Mouse (Mus musculus): ENCODE results near the gene Rbfox1. TPM values are rescaled to one million over a fixed set of nuclear protein-coding genes. Genes with fewer than 3 reads are reported as not detected.

The Rbfox1 gene
- polyA plus RNA-seq, 1 experiment from 2014 or later, result 0.57 TPM

GRCm38 (mm10) chr16:7345298-7345697 lies 1460.1 kb downstream of the Rbfox1 start:
- Histone ChIP-seq H3K4me3 (ENCODE audit: low read depth, low read length) (no peak overlapping the region), H3K36me3 (ENCODE audit: insufficient read depth) (no peaks in the 10 kb centered on the region), H3K9me3 (ENCODE audit: low read depth, low read length) (no peaks in the 10 kb centered on the region), H3K4me2 (no peak overlapping the region), H3K27ac (ENCODE audit: low read depth) (no peak overlapping the region), H3K27me3 (ENCODE audit: insufficient read depth, low read length) (no peaks in the 10 kb centered on the region), H3K4me1 (ENCODE audit: insufficient read depth) (no peaks in the 10 kb centered on the region), H3K9ac (no peak overlapping the region)
- DNase-seq (no peak), ATAC-seq (ENCODE audit: insufficient read depth) (no peak)
- TF ChIP-seq CTCF (IDR thresholded peaks at IDR 0.05; ENCODE audit: low read depth), result no peak
- WGBS, result 37% methylated on average over 3 of the region's 3 CpGs

DNA sequence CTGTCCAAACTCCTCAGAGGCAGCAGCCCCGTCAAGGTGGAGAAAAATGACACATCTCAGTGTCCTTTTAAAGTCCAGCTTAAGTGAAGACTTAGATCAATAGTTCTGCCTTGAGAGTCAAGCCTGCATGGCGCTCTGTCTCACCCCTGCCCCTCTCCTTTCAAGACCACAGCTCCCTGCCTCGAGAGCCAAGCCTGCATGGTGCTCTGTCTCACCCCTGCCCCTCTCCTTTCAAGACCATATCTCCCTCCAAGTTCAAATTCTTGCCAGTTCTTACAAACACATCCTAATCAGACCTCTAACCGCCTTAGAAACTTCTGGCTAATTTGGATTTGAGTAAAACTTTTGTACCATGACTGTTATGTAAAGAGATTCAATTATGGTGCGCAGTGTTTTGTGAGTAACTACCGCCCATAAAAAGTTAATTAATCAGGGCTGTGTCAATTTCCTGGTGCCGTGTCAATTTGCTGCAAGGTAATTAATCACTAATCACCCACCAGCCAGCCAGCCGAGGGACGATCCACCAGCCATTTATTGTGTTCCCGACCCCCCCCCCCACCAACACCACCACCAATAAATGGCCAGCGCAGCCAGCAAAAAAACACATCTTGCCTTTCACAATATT lies 1461.0 kb downstream of the Rbfox1 start:
- DNase-seq (no peak), ATAC-seq (ENCODE audit: insufficient read depth) (no peak)
- TF ChIP-seq CTCF (IDR thresholded peaks at IDR 0.05; ENCODE audit: low read depth), result no peak
- H3K27ac ChIP-seq (ENCODE audit: low read depth), result no peak overlapping the region
- no peaks in the 10 kb centered on the region for H3K27me3 ChIP-seq (ENCODE audit: insufficient read depth, low read length)
- H3K4me1 ChIP-seq (ENCODE audit: insufficient read depth), result no peaks in the 10 kb centered on the region
- H3K4me2 ChIP-seq, result no peak overlapping the region
- no peaks in the 10 kb centered on the region for H3K36me3 ChIP-seq (ENCODE audit: insufficient read depth)
- no peak overlapping the region for H3K4me3 ChIP-seq (ENCODE audit: low read depth, low read length)
- no peaks in the 10 kb centered on the region for H3K9me3 ChIP-seq (ENCODE audit: low read depth, low read length)
- H3K9ac ChIP-seq, result no peak overlapping the region
- 59% methylated on average over 11 of the region's 11 CpGs for WGBS

DNA sequence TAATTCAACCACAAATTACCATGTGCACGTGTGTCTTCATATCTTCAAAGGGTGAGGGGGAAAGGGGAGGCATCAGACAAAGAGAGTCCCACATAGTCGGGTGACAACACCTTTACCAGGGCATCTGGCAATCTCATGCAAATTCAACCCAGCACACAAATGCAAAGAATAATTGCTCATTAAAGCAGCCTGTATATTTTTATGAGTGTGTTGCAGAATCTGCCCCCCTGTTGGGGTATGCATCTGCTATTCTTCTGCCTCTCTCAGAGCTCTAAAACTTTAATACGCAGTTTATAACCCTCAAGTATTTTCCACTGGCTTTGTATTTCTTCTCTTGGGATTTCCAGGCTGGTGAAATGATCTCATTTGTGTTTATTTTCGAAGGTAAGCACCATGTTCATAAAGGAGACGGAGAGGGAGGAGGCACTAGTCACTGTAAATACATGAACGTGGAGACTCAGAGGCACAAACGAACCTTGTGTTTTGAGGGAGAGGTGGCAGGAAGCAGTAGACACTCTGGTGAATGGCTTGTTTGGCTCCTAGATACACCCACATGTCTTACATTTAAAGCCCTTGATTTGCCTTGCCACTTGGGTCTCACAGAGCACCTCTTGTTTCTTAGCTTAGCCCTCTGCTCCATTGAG lies 1462.5 kb downstream of the Rbfox1 start:
- 62% methylated on average over 7 of the region's 7 CpGs for WGBS
- Histone ChIP-seq H3K36me3 (ENCODE audit: insufficient read depth) (no peaks in the 10 kb centered on the region), H3K9me3 (ENCODE audit: low read depth, low read length) (no peaks in the 10 kb centered on the region), H3K27me3 (ENCODE audit: insufficient read depth, low read length) (no peaks in the 10 kb centered on the region), H3K4me2 (no peak overlapping the region), H3K4me3 (ENCODE audit: low read depth, low read length) (no peak overlapping the region), H3K27ac (ENCODE audit: low read depth) (no peak overlapping the region), H3K9ac (no peak overlapping the region), H3K4me1 (ENCODE audit: insufficient read depth) (no peaks in the 10 kb centered on the region)
- ATAC-seq (ENCODE audit: insufficient read depth), result no peak
- DNase-seq, result no peak
- no peak for TF ChIP-seq CTCF (IDR thresholded peaks at IDR 0.05; ENCODE audit: low read depth)

DNA sequence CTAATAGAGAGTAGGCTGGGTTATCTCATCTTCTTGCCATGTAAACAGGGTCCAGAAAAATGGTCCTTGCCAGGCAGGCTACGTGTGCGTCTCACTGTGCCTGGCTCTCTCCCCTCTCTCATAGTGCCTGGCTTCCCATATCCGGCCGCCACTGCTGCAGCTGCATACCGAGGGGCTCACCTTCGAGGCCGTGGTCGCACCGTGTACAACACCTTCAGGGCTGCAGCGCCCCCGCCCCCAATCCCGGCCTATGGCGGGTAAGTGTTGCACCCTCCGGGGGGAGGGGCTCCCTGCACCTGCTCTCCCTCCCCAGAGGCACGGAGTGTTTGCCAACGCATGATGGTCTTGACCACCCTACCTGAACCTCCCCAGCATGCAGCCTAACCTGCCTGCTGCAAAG lies 1467.7 kb downstream of the Rbfox1 start:
- no peak for DNase-seq
- H3K27me3 ChIP-seq (ENCODE audit: insufficient read depth, low read length), result no peaks in the 10 kb centered on the region
- peak overlapping the region; percentile 2; the same call in 1 of the 2 replicates for H3K4me2 ChIP-seq
- no peaks in the 10 kb centered on the region for H3K4me1 ChIP-seq (ENCODE audit: insufficient read depth)
- H3K4me3 ChIP-seq (ENCODE audit: low read depth, low read length), result no peak overlapping the region
- no peak for TF ChIP-seq CTCF (IDR thresholded peaks at IDR 0.05; ENCODE audit: low read depth)
- H3K9me3 ChIP-seq (ENCODE audit: low read depth, low read length), result no peaks in the 10 kb centered on the region
- WGBS, result 39% methylated on average over 16 of the region's 16 CpGs
- ATAC-seq (ENCODE audit: insufficient read depth), result peak; percentile 21; the same call in 1 of the 2 replicates
- H3K27ac ChIP-seq (ENCODE audit: low read depth), result no peak overlapping the region
- H3K9ac ChIP-seq, result no peak overlapping the region
- H3K36me3 ChIP-seq (ENCODE audit: insufficient read depth), result no peaks in the 10 kb centered on the region

DNA sequence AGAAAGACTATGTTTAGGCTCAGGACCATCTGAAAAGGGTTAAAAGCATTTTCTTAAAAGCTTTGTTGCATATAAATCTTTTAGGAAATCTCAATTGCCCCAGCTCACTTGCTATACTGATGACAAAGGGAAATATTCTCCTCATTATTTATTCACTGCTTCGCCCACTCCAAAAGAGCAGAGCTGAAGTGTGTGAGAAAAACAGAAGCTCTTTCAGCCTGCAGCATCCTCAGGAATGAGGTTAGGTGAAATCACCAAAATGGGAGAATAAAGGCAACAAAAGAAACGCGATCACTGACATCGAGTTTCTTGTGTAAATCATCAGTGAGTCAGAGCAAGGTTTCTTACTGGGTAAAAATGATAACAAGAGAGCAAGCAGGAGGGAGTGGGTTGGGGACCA lies 1469.0 kb downstream of the Rbfox1 start:
- Histone ChIP-seq H3K27me3 (ENCODE audit: insufficient read depth, low read length) (no peaks in the 10 kb centered on the region), H3K4me3 (ENCODE audit: low read depth, low read length) (no peak overlapping the region), H3K4me1 (ENCODE audit: insufficient read depth) (no peaks in the 10 kb centered on the region), H3K36me3 (ENCODE audit: insufficient read depth) (no peaks in the 10 kb centered on the region), H3K4me2 (no peak overlapping the region), H3K27ac (ENCODE audit: low read depth) (no peak overlapping the region), H3K9me3 (ENCODE audit: low read depth, low read length) (no peaks in the 10 kb centered on the region), H3K9ac (no peak overlapping the region)
- no peak for DNase-seq
- no peak for TF ChIP-seq CTCF (IDR thresholded peaks at IDR 0.05; ENCODE audit: low read depth)
- ATAC-seq (ENCODE audit: insufficient read depth), result no peak
- 41% methylated on average over 4 of the region's 4 CpGs for WGBS

DNA sequence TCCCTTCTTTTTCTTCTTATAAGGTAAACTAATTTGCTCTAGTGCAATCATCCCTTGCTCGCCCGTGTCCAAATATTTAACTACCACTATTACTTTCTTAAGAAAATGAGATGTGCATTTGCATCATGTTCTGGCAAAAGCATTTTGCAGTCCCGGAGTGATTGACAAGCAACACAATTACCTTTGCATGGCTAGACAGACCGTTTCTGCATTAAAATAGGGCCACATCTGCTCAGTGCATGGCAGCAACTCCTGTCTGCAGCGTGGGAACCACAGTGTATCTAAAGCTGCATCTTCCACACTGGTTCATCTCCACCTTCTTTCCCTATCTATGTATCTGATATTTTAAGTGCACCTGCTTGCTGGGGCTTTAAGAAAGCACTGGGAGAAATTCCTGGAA lies 1473.9 kb downstream of the Rbfox1 start:
- H3K9me3 ChIP-seq (ENCODE audit: low read depth, low read length), result no peaks in the 10 kb centered on the region
- no peak for TF ChIP-seq CTCF (IDR thresholded peaks at IDR 0.05; ENCODE audit: low read depth)
- no peaks in the 10 kb centered on the region for H3K36me3 ChIP-seq (ENCODE audit: insufficient read depth)
- no peak overlapping the region for H3K9ac ChIP-seq
- no peak overlapping the region for H3K27ac ChIP-seq (ENCODE audit: low read depth)
- H3K4me1 ChIP-seq (ENCODE audit: insufficient read depth), result no peaks in the 10 kb centered on the region
- H3K27me3 ChIP-seq (ENCODE audit: insufficient read depth, low read length), result no peaks in the 10 kb centered on the region
- WGBS, result 79% methylated on average over 5 of the region's 5 CpGs
- ATAC-seq (ENCODE audit: insufficient read depth) (no peak), DNase-seq (no peak)
- H3K4me2 ChIP-seq, result no peak overlapping the region
- H3K4me3 ChIP-seq (ENCODE audit: low read depth, low read length), result no peak overlapping the region

GRCm38 (mm10) chr16:7360706-7361105 lies 1475.6 kb downstream of the Rbfox1 start:
- no peak for ATAC-seq (ENCODE audit: insufficient read depth)
- H3K4me3 ChIP-seq (ENCODE audit: low read depth, low read length), result no peak overlapping the region
- no peak overlapping the region for H3K4me2 ChIP-seq
- H3K27me3 ChIP-seq (ENCODE audit: insufficient read depth, low read length), result no peaks in the 10 kb centered on the region
- no peak for TF ChIP-seq CTCF (IDR thresholded peaks at IDR 0.05; ENCODE audit: low read depth)
- no peak for DNase-seq
- 95% methylated on average over 1 of the region's 1 CpGs for WGBS
- H3K4me1 ChIP-seq (ENCODE audit: insufficient read depth), result no peaks in the 10 kb centered on the region
- no peaks in the 10 kb centered on the region for H3K36me3 ChIP-seq (ENCODE audit: insufficient read depth)
- no peak overlapping the region for H3K27ac ChIP-seq (ENCODE audit: low read depth)
- H3K9me3 ChIP-seq (ENCODE audit: low read depth, low read length), result no peaks in the 10 kb centered on the region
- no peak overlapping the region for H3K9ac ChIP-seq

All from lung, embryonic 14.5 days (tissue).